Mouse (Mus musculus) kidney, postnatal 0 days (tissue): Measurements from ENCODE around the gene Fam166a. TPM values are rescaled to one million over a fixed set of nuclear protein-coding genes. Genes with fewer than 3 reads are reported as not detected.
A peak's percentile ranks its signal among the peaks of the same experiment; 100 is the strongest.
"Not testable (repeated sequence)": the region's sequence is repeated elsewhere in the genome, so short reads cannot be mapped to it uniquely, and the experiment has no call there.

Experiments
- ATAC-seq: fragments of 200-750 bp; cut with Nextera tagmentation; replicated peaks from 2 replicates; pipeline ENCODE4 v1.8.0; 2017; ENCODE audit warnings: low read depth, moderate number of reproducible peaks, moderate TSS enrichment, moderate library complexity; ENCODE audit not compliant: low FRiP score
- DNase-seq: peaks from one replicate; pipeline ENCODE4 v3.0.0-alpha.2; 2016; ENCODE audit warnings: low spot score
- H3K27ac ChIP-seq: fragments of 300-500 bp; sonication (generic); 2 replicates; pipeline ENCODE4 v1.5.1; 2014; ENCODE audit warnings: mild to moderate bottlenecking
- H3K27me3 ChIP-seq: fragments of 300-500 bp; sonication (generic); 2 replicates; pipeline ENCODE4 v1.6.1; 2014; ENCODE audit warnings: low read length, mixed read lengths; ENCODE audit not compliant: insufficient read depth
- H3K36me3 ChIP-seq: fragments of 300-500 bp; sonication (generic); 2 replicates; pipeline ENCODE4 v1.6.1; 2014; ENCODE audit warnings: low read length, mixed read lengths; ENCODE audit not compliant: insufficient read depth
- H3K4me1 ChIP-seq: fragments of 300-500 bp; sonication (generic); replicated peaks from 2 replicates; pipeline ENCODE4 v1.6.1; 2014; ENCODE audit warnings: antibody characterized with exemption, low read length, mixed read lengths; ENCODE audit not compliant: insufficient read depth
- H3K4me2 ChIP-seq: fragments of 300-500 bp; sonication (generic); 2 replicates; pipeline ENCODE4 v1.6.1; 2014; ENCODE audit warnings: mild to moderate bottlenecking, low read length, moderate library complexity, mixed read lengths
- H3K4me3 ChIP-seq: fragments of 300-500 bp; sonication (generic); replicated peaks from 2 replicates; pipeline ENCODE4 v1.5.1; 2014; ENCODE audit warnings: low read depth, low read length
- H3K9ac ChIP-seq: fragments of 300-500 bp; sonication (generic); 2 replicates; pipeline ENCODE4 v1.6.1; 2014; ENCODE audit warnings: low read depth, low read length
- H3K9me3 ChIP-seq: fragments of 300-500 bp; sonication (generic); replicated peaks from 2 replicates; pipeline ENCODE4 v1.6.1; 2016; ENCODE audit warnings: low read length, inconsistent platforms, mixed read lengths
- CTCF ChIP-seq: IDR thresholded peaks from 2 replicates; pipeline ENCODE4 v1.5.1; 2016; ENCODE audit warnings: antibody characterized with exemption, low read depth, mild to moderate bottlenecking, moderate library complexity
- WGBS: fragments of 180-500 bp; shearing (Covaris S2); extraction: QIAGEN DNeasy Blood & Tissue Kit; methylation state at CpG from one replicate; pipeline ENCODE4 v1.1.7; 2014; 5-methylcytosine and 5-hydroxymethylcytosine counted together
- polyA plus RNA-seq: library from polyadenylated mRNA; unstranded; fragments of >200 nt; fragmentation: Nextera tagmentation; extraction: Ambion mirVana; gene quantifications from 2 replicates; pipeline ENCODE4 v1.2.1, GENCODE M21; 2015

Gene Fam166a
- polyA plus RNA-seq, 1 experiment from 2014 or later, result 0.28 TPM

DNA sequence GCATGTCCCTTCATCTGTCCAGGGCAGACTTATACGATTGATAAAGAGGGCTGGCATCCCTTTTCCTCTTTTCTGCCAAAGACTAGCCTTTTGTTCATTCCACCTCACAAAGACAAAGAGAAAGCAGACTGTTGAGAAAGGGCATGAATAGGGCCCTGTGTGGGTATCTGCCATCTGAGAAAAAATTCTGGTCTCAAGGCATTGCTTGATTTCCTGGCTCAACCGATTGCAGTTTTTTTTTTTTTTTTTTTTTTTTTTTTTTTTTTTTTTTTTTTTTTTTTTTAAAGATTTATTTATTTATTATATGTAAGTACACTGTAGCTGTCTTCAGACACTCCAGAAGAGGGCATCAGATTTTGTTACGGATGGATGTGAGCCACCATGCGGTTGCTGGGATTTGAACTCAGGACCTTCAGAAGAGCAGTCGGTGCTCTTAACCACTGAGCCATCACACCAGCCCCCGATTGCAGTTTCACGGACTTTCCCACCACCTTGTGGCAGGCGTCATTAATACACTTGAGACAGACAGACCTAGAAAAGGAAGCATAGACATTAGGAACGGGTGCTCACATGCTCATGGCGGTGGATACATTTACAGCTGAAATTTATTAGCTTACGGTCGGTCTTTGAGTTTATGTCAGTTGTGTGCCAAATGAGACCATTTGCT is 38.0 kb downstream of the Fam166a start:
- Histone ChIP-seq H3K4me2 (peak overlapping the region; percentile 98), H3K9ac (peak overlapping the region; percentile 74; the same call in 1 of the 2 replicates), H3K4me3 (peak overlapping the region; percentile 99)
- not testable (repeated sequence) for H3K36me3 ChIP-seq, H3K4me1 ChIP-seq, H3K27me3 ChIP-seq, H3K27ac ChIP-seq, H3K9me3 ChIP-seq, ATAC-seq
- peak; percentile 62 for TF ChIP-seq CTCF
- peak; percentile 54 for DNase-seq
- WGBS, result 53% methylated on average over 11 of the region's 12 CpGs

DNA sequence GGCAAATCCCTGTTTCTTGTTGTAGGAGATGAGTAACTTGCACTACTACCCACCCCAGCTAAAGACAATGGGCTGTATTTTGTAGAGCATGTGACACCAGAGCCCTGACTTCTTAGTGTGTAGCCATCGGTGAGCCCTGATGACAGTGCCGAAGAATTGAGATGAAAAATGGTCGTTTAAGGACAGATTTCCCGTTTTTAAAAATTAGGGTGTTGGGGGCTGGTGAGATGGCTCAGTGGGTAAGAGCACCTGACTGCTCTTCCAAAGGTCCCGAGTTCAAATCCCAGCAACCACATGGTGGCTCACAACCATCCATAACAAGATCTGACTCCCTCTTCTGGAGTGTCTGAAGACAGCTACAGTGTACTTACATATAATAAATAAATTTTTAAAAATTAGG is 38.7 kb downstream of the Fam166a start:
- not testable (repeated sequence) for H3K9me3 ChIP-seq, H3K27me3 ChIP-seq, H3K4me1 ChIP-seq, H3K36me3 ChIP-seq, H3K4me2 ChIP-seq, H3K27ac ChIP-seq, DNase-seq, ATAC-seq, H3K4me3 ChIP-seq, H3K9ac ChIP-seq
- WGBS, result 90% methylated on average over 5 of the region's 5 CpGs

DNA sequence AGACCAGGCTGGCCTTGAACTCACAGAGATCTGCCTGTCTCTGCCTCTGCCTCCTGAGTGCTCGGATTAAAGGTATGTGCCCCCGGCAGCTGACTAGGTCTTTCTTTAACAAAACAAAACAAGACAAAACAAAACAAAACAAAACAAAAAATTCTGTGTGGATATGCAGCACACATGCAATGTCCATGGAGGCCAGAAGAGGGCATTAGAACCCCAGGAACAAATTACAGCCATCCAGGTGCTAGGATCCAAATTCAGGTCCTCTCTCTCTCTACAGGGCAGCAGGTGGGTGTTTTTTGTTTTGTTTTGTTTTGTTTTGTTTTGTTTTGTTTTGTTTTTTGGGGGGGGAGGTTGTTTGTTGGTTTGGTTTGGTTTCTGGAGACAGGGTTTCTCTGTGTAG is 40.3 kb downstream of the Fam166a start:
- H3K4me3 ChIP-seq, result no peak overlapping the region
- no peak overlapping the region for H3K4me2 ChIP-seq
- H3K4me1 ChIP-seq, result peaks cover 17% of the 10 kb centered on the region
- ATAC-seq (no peak), DNase-seq (no peak)
- no peak overlapping the region for H3K9ac ChIP-seq
- no peaks in the 10 kb centered on the region for H3K36me3 ChIP-seq
- no peak overlapping the region for H3K27ac ChIP-seq
- no peaks in the 10 kb centered on the region for H3K27me3 ChIP-seq
- H3K9me3 ChIP-seq, result no peaks in the 10 kb centered on the region
- TF ChIP-seq CTCF, result peak; percentile 63
- WGBS, result 62% methylated on average over 2 of the region's 2 CpGs

DNA sequence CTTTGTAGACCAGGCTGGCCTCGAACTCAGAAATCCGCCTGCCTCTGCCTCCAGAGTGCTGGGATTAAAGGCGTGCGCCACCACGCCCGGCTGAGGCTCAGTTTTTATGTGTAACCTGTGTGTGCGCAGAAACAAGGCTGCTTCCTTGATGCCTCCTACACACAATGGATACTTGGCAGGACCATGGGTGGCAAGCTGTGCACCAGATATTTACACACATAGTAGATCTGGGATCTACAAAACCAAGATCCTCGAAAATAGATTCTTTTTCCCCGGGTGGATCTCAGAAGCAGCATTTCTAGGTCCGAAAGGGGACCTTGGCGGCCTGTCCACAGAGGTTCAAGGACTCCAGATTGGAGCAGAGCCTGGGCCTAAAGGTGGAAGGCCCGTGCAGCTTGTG is 43.3 kb downstream of the Fam166a start:
- Histone ChIP-seq H3K4me2 (peak overlapping the region; percentile 99), H3K27ac (peak overlapping the region; percentile 62; the same call in 1 of the 2 replicates), H3K4me3 (peak overlapping the region; percentile 62), H3K36me3 (no peaks in the 10 kb centered on the region), H3K9ac (no peak overlapping the region; the same call in 1 of the 2 replicates), H3K27me3 (no peaks in the 10 kb centered on the region), H3K4me1 (peaks cover 31% of the 10 kb centered on the region), H3K9me3 (no peaks in the 10 kb centered on the region)
- DNase-seq, result no peak
- no peak for ATAC-seq
- WGBS, result 45% methylated on average over 12 of the region's 12 CpGs
- TF ChIP-seq CTCF, result no peak

DNA sequence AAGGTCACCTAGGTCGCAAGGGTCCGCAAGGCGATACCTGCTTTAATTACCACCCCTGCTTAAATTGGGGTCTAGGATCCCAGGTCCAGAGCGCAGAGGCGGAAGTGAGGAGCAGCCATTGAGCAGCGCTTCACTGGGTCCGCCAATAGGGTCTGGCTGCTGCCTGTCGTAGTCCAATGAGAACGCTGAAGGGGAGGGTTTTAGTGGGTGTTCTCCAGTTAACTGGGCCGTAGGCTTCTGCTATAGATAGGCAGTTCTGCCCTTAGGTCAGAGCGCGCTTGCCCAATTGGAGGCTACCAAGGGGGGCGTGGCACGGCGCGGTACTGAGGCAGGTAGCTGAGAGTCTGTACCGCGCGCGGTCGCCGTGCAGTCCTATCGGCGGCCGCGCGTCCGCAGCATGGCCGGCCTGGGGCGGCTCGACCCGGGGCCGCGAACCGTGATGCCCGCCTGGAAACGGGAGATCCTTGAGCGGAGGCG is 43.8 kb downstream of the Fam166a start, which contains the start of gene Tprn:
Gene Tprn (plus strand): TSS at position 328 of the 477 bp plus-strand sequence.
- H3K4me1 ChIP-seq, result peaks cover 32% of the 10 kb centered on the region

DNA sequence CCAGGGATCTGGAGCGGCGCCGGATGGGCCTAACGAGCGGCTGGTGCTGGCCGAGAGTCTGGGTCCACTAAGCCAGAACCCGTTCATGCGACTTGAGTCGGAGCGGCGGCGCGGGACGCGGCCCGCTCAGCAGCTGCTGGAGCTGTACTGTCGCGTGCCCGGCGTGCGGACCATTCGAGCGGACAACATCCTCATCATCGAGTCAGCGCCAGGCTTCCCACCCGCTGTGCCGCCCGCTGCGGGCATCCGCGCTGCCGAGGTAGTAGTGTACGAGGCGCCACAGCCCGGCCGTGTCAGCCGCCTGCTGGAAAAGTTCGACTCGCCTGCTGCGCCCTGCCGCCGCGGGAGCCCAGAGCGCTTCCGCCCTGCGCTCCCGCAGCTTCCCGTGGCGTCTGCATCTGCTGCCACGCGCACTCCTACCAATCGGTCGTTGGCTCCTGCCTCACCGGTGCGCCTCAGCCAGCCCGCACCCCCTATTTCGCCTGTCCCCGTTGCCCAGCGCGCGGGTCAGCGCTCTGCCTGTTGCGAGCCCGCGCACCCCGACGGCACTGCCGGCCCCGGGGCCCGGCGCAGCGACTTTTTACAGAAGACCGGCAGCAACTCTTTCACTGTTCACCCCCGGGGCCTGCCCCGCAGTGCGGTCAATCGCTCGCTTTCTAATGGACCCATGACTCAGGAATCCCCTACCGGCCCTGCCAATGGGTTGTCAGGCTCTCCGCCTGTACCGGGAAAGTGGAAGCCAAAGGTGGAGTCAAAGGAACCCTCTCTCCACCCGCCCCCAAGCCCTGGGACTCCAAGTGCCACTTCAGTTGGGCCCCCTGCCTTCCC is 44.5 kb downstream of the Fam166a start:
- Histone ChIP-seq H3K4me1 (peaks cover 32% of the 10 kb centered on the region), H3K27ac (peak overlapping the region; percentile 70), H3K9ac (peak overlapping the region; percentile 75), H3K27me3 (no peaks in the 10 kb centered on the region), H3K36me3 (no peaks in the 10 kb centered on the region), H3K4me3 (peak overlapping the region; percentile 62), H3K4me2 (peak overlapping the region; percentile 99), H3K9me3 (no peaks in the 10 kb centered on the region)
- WGBS, result under 1% methylated on average over 78 of the region's 82 CpGs
- ATAC-seq (no peak; the same call in 1 of the 2 replicates), DNase-seq (no peak)
- no peak for TF ChIP-seq CTCF

More for the DNA sequence above, 43.8 kb downstream of the Fam166a start, which contains the start of gene Tprn:
- Histone ChIP-seq H3K4me3 (peak within 1 kb of the TSS; percentile 62), H3K4me2 (peak within 1 kb of the TSS; percentile 99), H3K36me3 (no peaks in the 10 kb centered on the region), H3K27me3 (no peaks in the 10 kb centered on the region), H3K27ac (peak within 1 kb of the TSS; percentile 70), H3K9ac (peak within 1 kb of the TSS; percentile 75), H3K9me3 (no peaks in the 10 kb centered on the region)
- ATAC-seq (peak; percentile 95), DNase-seq (peak; percentile 99)
- TF ChIP-seq CTCF, result no peak
- WGBS, result under 1% methylated on average over 39 of the region's 39 CpGs
